Mouse (Mus musculus) MN1 (cell line): ENCODE data around the gene Kif23.

ENCODE experiments used
- DNase-seq: peaks from one replicate; pipeline ENCODE4 v3.0.0-alpha.2; 2016; ENCODE audit warnings: low spot score

The Kif23 gene

DNA sequence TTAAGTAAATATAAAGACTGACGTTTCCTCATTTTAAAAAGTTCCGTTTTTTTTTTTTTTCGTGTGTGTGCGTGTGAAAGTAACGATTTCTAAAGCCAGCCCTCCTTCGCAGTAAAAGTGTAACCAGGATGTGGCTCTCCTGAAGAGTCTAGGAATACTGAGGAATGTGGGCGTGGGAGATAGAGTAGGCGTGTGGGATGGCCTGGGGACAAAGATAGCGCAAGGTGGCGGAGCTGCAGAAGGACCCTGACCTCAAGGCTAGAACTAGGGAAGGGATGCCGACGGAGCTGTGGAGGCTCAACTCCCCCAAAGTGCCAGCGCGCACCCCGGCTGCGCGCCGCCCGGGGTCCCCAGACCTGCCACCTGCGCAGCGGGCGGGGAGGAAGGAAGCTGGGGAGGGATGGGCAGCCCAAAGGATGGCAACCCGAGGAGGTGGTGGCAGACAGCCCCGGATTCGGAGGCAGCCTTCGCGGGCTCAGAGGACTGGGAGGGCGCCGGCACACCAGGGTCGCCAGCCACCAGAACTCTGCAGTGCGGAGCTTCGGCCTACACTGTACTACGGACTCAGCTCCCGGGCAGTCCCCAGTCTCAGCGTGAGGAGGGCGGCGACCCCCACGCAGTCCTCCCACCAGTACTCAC, 482 bp downstream of the Kif23 start:
- DNase-seq, result peak; percentile 26

DNA sequence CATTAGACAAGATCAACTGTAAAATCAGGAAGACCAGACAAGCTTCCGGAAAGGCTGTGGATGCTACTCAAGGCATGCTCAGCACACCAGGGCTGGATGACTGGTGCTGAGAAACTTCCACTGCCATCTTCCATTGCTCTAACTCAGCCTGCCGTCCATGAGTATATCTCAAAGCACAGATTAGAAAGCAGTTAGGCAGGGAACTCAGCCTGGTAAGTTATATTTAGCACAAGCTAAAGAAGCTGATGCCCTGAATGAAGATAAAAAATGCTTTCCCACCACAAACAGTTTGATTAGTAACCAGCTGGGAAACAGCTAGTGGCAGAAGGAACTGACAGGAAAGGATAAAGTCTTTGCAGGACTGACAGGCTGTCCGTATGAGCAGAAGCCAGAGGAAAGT, 5.5 kb downstream of the Kif23 start:
- peak; percentile 40 for DNase-seq

DNA sequence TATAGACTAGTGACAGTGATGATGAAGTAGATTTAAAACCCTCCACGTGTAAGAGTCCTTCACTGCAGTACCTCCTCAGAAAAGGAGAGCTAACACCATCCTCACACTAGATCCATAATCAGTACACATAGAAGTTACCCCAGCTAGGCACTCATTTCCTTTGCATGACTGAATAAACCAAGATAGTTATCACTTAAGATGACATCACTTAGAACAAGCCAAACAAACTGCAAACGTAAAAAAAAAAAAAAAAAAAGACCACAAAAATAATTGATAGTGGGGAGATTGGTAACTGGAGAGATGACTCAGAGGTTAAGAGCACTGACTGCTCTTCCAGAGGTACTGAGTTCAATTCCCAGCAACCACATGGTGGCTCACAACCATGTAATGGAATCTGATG, 13.2 kb downstream of the Kif23 start:
- DNase-seq, result no peak

DNA sequence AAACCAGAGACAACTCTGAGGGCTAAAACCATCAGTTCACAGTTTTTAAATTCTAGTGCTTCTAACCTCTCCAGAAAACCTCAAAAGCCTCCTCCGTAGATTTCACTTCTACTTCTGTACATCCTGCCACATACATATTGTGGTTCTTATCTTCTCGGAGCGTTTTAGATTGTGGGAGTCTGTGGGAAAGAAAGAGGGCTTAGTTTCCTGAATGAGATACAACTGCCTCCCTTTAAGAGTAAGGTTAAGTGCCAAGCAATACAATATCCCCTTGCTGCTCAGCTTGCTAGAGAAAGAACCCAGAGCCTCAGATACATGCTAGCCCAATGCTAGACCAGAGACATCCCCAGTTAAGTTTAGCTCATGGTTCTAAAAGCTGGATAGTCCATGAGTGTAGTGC, 14.6 kb downstream of the Kif23 start:
- DNase-seq, result no peak

DNA sequence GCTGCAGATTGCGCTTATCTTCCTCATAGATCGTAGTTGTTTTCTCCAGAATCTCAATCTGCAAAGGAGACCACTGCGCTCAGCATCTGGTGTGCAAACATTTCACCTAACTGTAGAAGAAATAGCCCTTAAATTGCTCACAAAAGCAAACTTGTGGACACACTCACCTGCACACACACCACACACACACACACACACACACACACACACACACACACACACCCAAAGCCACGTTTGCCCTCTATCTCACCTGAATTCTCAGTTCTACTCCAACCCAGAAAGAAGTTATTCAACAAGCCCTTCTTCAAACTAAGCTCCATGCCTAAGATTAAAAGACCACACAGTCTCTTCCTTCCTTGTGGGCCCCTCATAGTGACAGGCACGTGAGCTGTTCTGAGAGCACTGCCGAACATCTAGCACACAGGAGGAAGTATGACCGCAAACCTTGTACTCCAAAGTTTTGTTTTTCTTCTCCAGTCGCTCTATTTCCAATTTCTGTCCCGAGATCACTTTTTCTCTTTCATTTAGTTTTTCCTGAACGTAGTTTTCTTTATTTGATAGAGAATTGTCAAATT, 21.4 kb downstream of the Kif23 start:
- no peak for DNase-seq

DNA sequence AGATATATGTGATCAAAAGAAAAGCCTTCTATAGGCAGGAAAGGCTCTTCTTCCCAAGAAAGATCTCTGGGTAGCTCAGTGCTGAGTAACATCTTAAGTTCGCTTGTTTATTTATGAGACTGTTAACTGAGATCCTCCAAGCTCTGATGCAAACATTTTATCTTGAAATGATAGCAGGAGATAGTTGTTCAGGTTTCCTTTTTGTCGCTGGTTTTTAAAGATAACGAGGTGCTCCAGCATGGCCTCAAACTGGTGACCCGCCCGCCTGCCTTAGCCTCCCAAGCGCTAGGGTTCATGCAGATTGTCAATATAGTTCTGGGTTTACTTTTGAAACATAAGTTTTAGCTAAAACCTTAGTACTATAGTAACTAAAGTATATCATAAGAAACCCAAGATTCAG, 26.2 kb downstream of the Kif23 start:
- DNase-seq, result no peak

DNA sequence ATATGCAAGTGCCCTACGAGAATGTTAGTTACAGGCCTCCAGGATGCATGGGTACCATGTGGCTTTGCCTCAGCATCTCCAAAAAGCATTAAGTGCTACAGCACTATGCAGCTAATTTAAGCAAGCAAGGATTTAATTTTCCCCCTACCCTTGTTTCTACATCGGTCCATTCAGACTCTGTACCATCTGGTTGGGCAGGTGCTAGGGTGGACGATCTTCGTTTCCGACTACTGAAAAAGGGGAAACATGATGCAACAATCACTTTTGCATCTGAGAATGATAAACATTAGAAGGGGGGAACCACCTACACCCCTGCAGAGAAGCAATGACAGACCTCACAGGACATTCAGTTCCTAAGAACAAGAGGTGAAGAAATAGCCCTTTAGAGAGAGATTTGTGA, 27.1 kb downstream of the Kif23 start:
- no peak for DNase-seq

DNA sequence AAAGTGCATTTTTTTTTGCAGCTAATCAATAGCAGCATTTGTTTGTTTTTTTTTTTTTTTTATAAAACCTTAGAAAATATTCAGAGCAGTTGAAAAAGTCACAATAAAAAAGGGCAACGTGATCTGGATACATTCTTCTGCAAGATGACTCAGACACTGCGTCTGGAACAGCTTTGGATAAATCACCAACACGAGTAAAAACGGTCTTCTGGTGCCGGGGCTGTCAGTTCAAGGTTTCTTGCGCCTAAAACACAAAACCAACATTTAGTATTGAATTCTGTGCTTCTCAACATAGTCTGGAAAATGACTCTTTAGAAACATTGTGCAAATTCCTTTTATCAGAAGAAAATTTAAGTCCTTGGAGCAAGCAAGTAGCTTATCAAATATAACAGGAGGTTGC, 29.1 kb downstream of the Kif23 start:
- DNase-seq, result no peak

DNA sequence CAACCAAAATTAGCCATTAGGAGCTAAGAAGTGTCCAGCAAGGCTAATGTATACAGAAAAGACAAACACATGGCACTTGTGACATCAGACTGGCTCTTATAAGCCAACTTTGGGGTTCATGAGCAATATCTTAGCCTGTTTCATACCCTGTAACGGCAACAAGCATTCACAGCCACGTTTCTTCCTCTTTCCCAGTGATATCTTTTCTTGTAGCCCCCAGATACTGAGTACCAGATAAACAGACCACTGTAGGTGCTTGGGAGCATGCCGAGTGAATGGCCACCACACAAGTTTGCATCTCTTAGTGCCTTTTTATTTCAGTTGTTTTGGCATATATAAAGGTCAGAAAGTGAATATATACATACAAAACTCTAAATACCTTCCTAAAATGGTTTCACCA, 29.6 kb downstream of the Kif23 start:
- no peak for DNase-seq

DNA sequence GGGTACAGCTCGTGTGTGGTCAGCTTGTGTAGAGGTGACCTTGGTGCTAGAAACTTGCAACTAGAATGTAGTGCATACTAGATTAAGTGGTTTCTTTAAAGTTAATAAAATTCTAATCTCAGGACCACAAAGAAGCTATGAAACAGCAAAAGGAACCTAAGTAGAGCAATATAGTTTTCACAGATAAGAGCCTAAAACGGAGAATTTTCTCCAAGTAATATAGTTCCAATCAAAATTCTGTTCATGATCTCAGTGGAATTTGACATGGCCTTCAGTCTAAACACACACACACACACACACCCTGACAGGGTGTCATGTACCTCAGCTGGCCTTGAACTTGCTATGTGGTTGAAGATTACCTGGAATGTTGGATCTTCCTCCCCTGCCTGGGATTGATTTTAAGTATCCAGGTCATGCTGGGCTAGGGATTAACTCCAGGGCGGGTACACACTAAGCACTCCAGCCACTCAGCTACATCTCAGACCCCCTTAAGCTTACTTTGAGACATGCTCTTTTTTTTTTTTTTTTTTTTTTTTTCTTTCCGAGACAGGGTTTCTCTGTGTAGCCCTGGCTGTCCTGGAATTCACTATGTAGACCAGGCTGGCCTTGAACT, 31.1 kb downstream of the Kif23 start:
- DNase-seq, result no peak

DNA sequence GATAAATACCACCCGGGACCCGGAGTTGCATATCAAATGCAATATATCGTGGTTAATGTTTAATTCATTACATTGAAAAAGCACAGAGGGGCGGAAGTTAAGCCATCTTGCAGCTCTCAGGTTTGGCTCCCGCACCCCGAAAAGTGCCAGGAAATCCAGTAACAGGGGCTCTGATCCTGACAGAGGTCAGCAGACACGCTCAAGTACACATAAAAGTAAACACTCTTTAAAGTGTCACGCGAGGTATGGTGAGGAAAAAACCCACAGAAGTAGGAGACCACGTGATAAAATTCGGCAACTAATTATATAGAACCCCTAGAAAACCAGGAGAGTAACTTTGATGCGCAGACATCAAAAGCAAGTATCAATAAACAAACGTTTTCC, 31.7 kb downstream of the Kif23 start:
- no peak for DNase-seq

DNA sequence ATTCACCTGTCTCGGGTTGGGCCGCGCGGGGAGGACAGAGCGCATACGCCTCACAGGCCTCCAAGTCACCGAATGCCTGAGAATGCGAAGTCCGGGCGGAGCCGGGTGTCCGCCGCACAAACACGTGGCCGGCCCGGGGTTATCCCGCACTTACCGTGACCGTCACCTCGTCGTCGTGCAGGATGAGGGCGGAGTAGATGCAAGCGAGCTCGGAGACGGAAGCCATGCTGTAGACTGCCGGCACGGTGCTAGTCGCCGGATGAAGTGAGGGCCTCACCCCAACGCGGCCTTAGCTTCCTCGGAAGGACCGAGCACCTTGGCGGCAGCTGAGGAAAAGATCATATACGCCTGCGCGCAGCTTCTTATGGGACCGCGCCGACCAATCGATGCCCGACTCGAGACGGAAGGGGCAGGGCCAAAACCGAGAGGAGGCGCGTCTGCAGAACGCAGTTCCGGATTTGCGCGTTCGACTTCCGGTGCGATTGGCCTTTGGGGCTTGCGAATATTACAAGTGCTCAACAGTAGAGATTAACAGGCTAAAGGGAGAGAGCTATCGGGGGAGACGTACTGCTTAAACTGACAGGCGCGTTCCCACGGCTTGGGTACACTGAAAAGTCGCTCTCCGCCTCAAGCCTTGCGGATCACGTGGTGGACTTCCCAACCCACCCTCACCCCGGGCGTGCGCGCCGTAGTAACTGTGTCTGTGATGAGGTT, 32.2 kb downstream of the Kif23 start, which contains the start of gene Rplp1:
TSS of gene Rplp1 (minus strand) at position 340 of the 714 bp plus-strand sequence.
- DNase-seq, result peak; percentile 96

DNA sequence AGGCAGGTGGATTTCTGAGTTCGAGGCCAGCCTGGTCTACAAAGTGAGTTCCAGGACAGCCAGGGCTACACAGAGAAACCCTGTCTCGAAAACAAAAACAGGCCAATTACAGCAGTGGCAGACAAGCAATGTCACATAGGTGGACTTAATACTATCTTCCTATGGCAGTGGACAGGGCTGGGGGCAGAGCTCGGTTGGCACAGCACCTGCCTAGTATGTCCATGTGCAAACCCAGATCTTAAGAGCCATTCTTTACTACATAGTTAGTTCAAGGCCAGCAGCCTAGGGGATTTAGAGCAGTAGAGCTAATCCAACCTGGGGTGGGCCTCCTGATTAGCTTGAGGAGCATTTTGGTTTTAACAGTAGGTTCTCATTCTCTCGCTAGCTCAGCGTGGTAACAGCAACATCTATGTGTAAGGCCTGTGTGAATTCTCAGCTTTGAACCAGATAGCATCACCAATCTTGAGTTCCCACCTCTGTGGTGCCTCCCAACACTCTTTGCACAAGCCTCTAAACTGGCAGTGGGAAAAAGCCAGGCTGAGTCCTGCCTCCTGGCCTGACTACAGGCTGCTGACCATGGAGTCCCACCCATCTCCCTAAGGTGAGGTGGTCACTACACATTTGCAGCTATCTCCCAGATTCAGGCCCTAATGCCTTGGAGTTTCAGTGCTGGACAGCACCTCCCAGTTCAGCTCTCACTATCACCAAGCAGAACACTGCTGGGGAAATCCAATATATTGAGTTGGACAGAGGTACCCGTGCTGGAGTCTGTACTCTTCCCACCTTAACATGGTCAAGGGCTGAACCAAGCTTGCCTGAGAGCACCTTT, 35.1 kb downstream of the Kif23 start:
- no peak for DNase-seq

DNA sequence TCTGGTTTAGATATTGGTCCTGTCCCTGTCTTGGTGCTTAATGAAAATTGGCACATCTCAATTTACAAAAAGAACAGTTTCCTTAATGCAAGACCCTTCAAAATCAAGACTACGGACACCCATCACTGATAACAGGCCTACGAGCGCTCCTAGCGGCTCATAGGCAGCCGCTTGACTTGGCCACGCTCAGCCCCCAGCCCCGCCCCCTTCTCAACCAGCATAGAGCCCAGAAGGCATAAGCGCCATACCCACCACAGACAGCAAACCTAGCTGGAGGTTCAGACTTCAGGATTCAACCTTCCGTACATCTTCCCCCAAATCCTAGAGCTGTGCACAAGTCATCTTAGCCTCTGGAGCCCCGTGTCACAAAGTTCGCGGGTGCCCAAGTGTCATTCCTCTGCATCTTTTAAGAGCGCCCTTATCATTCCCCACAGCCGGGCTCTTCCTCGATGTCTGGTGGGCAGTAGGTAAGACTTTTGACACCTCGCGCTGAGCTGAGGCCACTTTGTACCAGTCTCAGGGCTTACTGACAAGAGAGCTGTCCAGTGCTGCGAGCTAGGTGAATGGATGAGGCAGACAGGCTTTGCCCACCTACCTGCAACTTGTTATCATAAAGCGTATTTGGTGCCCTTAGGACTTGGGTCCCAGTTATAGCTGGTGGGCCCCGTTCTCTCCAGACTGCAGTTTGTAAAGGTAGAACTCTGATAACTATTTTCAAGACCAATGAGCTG, 35.9 kb downstream of the Kif23 start:
- no peak for DNase-seq

DNA sequence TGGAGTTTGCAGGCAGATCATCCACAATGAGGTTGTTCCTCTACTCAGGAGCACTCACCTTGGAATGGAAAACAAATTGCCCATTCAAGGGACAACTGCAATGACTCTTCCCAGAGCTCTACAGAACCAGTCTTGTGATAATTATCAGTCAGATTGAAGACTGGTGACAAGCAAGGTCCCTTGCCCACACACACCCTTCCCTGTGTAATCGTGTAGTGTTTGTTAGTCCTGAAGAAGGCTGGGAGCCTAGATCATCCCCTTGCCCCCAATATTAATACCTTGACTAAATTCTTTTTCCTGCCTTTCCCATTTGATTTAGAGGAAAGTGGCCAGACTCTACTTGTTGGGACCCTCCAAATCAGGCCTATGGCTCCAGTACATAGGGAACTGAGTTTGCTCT, 36.9 kb downstream of the Kif23 start:
- DNase-seq, result no peak

DNA sequence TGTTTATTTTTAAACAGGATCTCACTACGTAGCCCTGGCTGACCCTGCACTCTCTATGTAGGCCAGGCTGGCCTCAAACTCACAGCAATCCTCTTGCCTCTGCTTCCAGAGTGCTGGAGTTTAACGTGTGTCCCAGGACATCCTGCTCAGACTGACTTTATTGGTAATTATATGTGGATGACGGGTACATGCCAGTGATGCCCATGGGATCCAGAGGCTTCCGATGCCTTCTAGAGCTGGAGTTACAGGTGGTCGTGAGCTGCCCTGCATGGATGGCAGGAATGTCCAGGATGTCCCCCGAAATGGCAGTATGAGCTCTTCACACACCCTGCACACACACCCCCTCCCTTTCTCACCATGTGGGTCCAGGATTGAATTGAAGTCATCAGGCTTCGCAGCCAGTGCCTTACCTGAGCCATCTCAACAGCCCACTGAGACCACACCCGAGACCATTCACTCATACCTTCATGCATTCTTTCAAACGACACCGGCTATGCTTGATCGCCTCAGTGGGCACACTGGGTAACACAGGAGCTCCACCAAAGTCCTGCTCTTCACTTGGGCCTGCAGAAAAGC, 37.7 kb downstream of the Kif23 start:
- no peak for DNase-seq

DNA sequence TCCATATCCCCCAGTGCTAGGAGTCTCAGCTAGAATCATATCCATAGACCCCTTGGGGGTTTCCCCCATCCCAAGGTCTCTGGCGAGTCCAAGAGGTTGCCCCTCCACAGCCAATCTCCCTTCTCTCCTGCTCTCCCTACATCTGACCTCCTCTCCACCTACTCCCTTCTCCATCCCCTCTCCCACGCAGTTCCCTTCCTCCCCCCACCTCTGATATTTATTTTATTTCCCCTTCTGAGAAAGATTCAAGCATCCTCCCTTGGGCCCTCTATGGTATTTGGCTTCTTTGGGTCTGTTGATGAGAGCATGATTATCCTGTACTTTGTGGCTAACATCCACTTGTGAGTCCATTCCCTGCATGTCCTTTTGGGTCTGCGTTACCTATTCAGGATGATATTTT, 38.2 kb downstream of the Kif23 start:
- DNase-seq, result no peak

DNA sequence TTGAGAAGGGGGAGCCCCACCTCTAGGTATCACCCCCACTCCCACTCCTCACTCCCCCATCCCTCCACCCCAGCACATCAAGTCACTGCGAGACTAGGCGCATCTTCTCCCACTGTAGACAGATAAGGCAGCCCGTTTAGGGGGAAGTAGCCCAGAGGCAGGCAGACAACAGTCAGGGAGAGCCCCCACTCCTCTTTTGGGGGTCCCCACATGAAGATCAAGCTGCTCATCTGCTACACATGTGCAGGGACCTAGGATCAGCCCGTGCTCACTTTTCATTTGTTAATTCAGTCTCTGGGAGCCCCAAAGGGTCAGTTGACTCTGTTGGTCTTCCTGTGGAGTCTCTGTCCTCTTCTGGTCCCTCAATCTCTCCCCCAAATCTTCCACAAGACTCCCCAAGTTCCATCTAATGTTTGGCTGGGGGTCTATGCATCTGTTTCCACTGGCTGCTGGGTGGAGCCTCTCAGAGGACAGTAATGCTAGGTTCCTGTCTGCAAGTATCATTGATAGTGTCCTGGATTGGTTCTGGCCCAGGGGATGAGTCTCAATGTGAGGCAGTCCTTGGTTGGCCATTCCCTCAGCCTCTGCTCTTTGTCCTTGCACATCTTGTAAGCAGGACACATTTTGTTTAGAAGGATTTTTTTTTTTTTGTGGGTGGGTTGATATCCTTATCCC, 38.8 kb downstream of the Kif23 start:
- DNase-seq, result no peak

DNA sequence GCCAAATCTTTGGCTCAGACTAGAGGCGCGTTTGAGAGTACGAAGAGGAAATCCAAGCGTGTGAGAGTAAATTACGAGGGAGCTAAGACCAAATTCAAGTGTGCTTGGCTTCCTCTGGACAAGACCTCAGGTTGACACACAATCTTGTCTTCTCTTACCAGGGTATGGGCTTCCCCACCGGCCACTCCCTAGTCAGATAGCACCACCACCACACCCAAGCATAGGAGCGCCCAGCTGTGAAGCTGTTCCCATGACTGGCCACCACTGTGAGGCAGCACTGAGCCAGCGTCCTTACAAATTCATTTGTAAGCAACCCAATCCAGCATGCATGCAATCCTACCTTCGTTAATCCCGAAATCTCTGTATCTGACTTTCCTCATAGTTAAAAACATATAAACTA, 39.7 kb downstream of the Kif23 start:
- DNase-seq, result no peak

DNA sequence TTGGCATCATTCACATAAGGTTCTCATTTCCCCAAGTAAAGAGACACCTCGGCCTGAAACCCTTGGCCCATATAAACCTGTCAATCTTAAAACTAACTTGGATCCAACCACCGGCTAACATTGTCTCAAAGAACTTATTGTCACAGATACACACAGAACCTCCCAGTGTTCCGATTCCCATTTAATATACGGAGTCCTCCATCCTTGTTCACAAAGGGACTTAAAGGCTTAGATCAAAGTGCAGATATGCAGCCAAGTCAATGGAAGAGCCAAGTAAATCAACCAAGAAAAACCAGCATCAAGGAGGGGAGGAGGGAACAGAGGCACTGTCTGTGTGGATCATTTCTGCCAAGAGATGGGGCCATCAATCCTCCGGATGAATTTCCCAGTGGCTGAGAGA, 41.0 kb downstream of the Kif23 start:
- DNase-seq, result no peak

DNA sequence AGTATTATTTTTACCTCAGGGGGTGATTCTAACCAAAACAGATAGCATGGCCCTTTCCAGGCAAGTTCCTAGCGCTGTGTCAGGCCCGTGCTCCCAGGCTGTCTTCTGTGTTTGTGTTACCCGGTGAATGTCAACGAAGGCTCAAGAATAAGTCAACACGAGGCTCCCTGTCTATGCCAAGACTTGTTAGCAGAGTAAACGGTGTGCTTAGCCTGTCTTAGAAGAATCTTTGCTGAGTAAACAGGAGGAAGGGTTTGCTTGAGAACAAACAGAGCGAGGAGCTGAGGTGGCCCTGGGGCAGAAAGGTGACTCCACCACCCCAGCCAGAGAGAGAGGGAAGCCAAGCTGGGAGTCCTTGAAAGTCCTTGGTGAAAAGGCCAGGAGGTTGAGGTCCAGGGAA, 42.4 kb downstream of the Kif23 start:
- no peak for DNase-seq
